Mouse (Mus musculus): Measurements from ENCODE around the gene Srpk2. TPM values are rescaled to one million over a fixed set of nuclear protein-coding genes. Genes with fewer than 3 reads are reported as not detected.
A peak's percentile ranks its signal among the peaks of the same experiment; 100 is the strongest.

Srpk2 gene
- total and polyA plus RNA-seq, 3 experiments = 11.2 to 41.7 (median 16.9) TPM

DNA sequence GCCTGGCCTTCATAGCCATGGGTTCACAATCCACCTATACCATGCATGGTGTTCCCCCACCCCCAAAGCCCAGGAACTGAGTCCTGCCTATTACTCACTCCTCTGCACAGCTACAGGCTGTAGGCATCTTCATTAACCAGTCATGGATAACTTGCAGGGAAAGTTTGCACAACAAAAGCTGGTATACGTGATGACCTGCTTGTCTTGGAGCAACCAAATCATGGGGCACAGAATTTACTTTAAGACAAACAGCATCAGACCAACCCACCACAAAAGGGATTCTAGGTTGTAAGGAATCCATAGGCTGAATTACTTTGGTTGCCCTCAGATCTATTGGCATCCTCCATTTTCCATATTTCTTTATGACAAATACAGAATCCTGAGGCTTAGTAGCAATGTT, 13.0 kb upstream of the Srpk2 start:
- no peaks in the 10 kb centered on the region for H3K4me1 ChIP-seq (ENCODE audit: control insufficient read depth in 1 of 2, insufficient read depth in 2 of 2, low read length in 2 of 2)
- no peak for DNase-seq (ENCODE audit: low read depth, low spot score)
- TF ChIP-seq UBTF (IDR thresholded peaks at IDR 0.05; ENCODE audit: borderline replicate concordance, insufficient read depth, low read depth, low read length) (no peak), CHD1 (IDR thresholded peaks at IDR 0.05; ENCODE audit: low read depth, low read length) (no peak), BHLHE40 (IDR thresholded peaks at IDR 0.05; ENCODE audit: borderline replicate concordance, low read depth, low read length) (no peak), NELFE (IDR thresholded peaks at IDR 0.05; ENCODE audit: low read depth, low read length) (no peak), RCOR1 (IDR thresholded peaks at IDR 0.05; ENCODE audit: low read depth, low read length) (no peak)

DNA sequence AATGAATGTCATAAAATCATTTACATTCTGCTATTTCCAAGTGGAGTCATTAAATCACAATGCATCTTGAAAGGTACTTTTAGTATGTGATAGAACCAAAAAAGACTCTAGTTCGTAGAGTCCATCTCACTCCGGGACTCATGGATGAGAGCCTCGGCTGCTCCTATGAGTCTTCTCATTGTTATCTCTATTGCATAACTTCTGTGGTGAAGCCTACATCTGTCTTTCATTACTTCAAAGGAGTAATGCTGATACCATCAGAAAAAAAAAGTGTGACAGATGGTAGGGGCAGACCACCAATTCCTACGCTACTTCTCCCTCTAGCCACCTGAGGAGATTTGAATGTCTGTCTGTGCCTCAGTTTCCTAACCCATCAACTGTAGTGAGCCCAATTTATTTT, 986 bp downstream of the Srpk2 start:
- Histone ChIP-seq H3K9ac (ENCODE audit: control insufficient read depth, low read depth, low read length, poor library complexity, severe bottlenecking) (no peak overlapping the region), H3K79me2 (ENCODE audit: control insufficient read depth, insufficient read depth, low read length, poor library complexity) (no peaks in the 10 kb centered on the region), H3K36me3 (ENCODE audit: control insufficient read depth in 1 of 2, insufficient read depth in 2 of 2, low read length in 2 of 2) (no peaks in the 10 kb centered on the region), H3K4me3 (ENCODE audit: control insufficient read depth in 1 of 2, insufficient read depth in 1 of 2, low read depth in 2 of 2, low read length in 2 of 2) (no peak overlapping the region), H3K27me3 (ENCODE audit: control insufficient read depth in 1 of 2, insufficient read depth in 2 of 2, low read length in 2 of 2) (no peaks in the 10 kb centered on the region), H3K4me1 (ENCODE audit: control insufficient read depth in 1 of 2, insufficient read depth in 2 of 2, low read length in 2 of 2) (no peaks in the 10 kb centered on the region), H3K9me3 (replicated peaks; ENCODE audit: insufficient read depth, low read length) (no peaks in the 10 kb centered on the region), H3K27ac (ENCODE audit: control insufficient read depth, low read depth, low read length) (no peak overlapping the region)
- TF ChIP-seq KAT2A (conservative IDR thresholded peaks at IDR 0.05; ENCODE audit: low read depth, low read length) (no peak), MAX (IDR thresholded peaks at IDR 0.05; ENCODE audit: low read length) (no peak), MYC (IDR thresholded peaks at IDR 0.05; ENCODE audit: low read depth, low read length) (no peak), SIN3A (IDR thresholded peaks at IDR 0.05; ENCODE audit: low read length) (no peak), MAZ (IDR thresholded peaks at IDR 0.05; ENCODE audit: low read depth, low read length) (no peak), POLR2AphosphoS2 (IDR thresholded peaks at IDR 0.05; ENCODE audit: low read length) (no peak), POLR2A (IDR thresholded peaks at IDR 0.05; ENCODE audit: control insufficient read depth in 1 of 2, insufficient read depth in 1 of 2, low read depth in 1 of 2, low read length in 2 of 2, poor library complexity in 1 of 2) (no peak), EP300 (IDR thresholded peaks at IDR 0.05; ENCODE audit: low read depth in 1 of 2, low read length in 2 of 2) (no peak), RCOR1 (IDR thresholded peaks at IDR 0.05; ENCODE audit: low read depth, low read length) (no peak), CHD1 (IDR thresholded peaks at IDR 0.05; ENCODE audit: low read depth, low read length) (no peak)
- peak; percentile 3 for DNase-seq (ENCODE audit: low read depth, low spot score)

More for the DNA sequence above, 13.0 kb upstream of the Srpk2 start:
- no peak overlapping the region for H3K4me3 ChIP-seq (ENCODE audit: control insufficient read depth in 1 of 2, insufficient read depth in 1 of 2, low read depth in 2 of 2, low read length in 2 of 2)
- H3K27ac ChIP-seq (ENCODE audit: control insufficient read depth, low read depth, low read length) = no peak overlapping the region
- H3K9ac ChIP-seq (ENCODE audit: control insufficient read depth, low read depth, low read length, poor library complexity, severe bottlenecking) = no peak overlapping the region
- H3K36me3 ChIP-seq (ENCODE audit: control insufficient read depth in 1 of 2, insufficient read depth in 2 of 2, low read length in 2 of 2) = peaks cover 0 to 18% of the 10 kb centered on the region in 2 experiments; a peak in 2 of 4 replicates
- H3K9me3 ChIP-seq (replicated peaks; ENCODE audit: insufficient read depth, low read length) = 0 out of 2 replicates have a peak, but pooled peaks cover 2% of the 10 kb centered on the region
- H3K79me2 ChIP-seq (ENCODE audit: control insufficient read depth, insufficient read depth, low read length, poor library complexity) = no peaks in the 10 kb centered on the region
- no peaks in the 10 kb centered on the region for H3K27me3 ChIP-seq (ENCODE audit: control insufficient read depth in 1 of 2, insufficient read depth in 2 of 2, low read length in 2 of 2)

DNA sequence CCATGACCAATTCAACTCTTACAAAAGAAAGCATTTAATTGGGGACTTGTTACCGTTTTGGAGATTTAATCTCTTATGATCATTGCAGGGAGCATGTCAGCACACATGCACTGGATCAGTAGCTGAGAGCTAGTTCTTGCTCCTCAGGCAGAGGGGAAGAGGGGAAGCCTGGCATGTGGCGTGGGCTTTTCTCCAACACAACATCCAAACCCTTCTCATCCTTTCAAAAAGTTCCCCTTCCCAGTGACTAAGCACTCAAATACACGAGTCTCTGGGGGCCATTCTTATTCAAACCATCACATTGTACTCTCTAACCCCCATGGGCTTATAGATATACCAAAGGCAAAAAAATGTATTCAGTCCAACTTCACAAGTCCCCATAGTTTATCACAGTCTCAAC, 5.4 kb downstream of the Srpk2 start:
- peaks cover 0 to 10% of the 10 kb centered on the region in 2 experiments; a peak in 2 of 4 replicates for H3K36me3 ChIP-seq (ENCODE audit: control insufficient read depth in 1 of 2, insufficient read depth in 2 of 2, low read length in 2 of 2)

More for the DNA sequence above, 5.4 kb downstream of the Srpk2 start:
- Histone ChIP-seq H3K4me3 (ENCODE audit: control insufficient read depth in 1 of 2, insufficient read depth in 1 of 2, low read depth in 2 of 2, low read length in 2 of 2) (no peak overlapping the region), H3K27me3 (ENCODE audit: control insufficient read depth in 1 of 2, insufficient read depth in 2 of 2, low read length in 2 of 2) (no peaks in the 10 kb centered on the region), H3K79me2 (ENCODE audit: control insufficient read depth, insufficient read depth, low read length, poor library complexity) (peaks cover 4% of the 10 kb centered on the region; the same call in 1 of the 2 replicates), H3K9ac (ENCODE audit: control insufficient read depth, low read depth, low read length, poor library complexity, severe bottlenecking) (no peak overlapping the region), H3K27ac (ENCODE audit: control insufficient read depth, low read depth, low read length) (no peak overlapping the region), H3K4me1 (ENCODE audit: control insufficient read depth in 1 of 2, insufficient read depth in 2 of 2, low read length in 2 of 2) (peaks cover 2 to 5% of the 10 kb centered on the region in 2 experiments; a peak in 2 of 4 replicates), H3K9me3 (replicated peaks; ENCODE audit: insufficient read depth, low read length) (no peaks in the 10 kb centered on the region)
- TF ChIP-seq MAFK (IDR thresholded peaks at IDR 0.05; ENCODE audit: borderline replicate concordance, low read depth, low read length) (no peak), MAX (IDR thresholded peaks at IDR 0.05; ENCODE audit: low read length) (no peak), TCF12 (IDR thresholded peaks at IDR 0.05; ENCODE audit: low read depth, low read length) (no peak), KAT2A (conservative IDR thresholded peaks at IDR 0.05; ENCODE audit: low read depth, low read length) (no peak), POLR2AphosphoS2 (IDR thresholded peaks at IDR 0.05; ENCODE audit: low read length) (no peak), MEF2A (IDR thresholded peaks at IDR 0.05; ENCODE audit: extremely low read depth, insufficient replicate concordance, low read depth, low read length, poor library complexity, severe bottlenecking) (no peak), BHLHE40 (IDR thresholded peaks at IDR 0.05; ENCODE audit: borderline replicate concordance, low read depth, low read length) (no peak), GABPA (IDR thresholded peaks at IDR 0.05; ENCODE audit: low read depth, low read length) (no peak), MYC (IDR thresholded peaks at IDR 0.05; ENCODE audit: low read depth, low read length) (no peak)
- no peak for DNase-seq (ENCODE audit: low read depth, low spot score)
